Mouse (Mus musculus): ENCODE data around the gene Osbpl10. TPM values are rescaled to one million over a fixed set of nuclear protein-coding genes. Genes with fewer than 3 reads are reported as not detected.
A peak's percentile ranks its signal among the peaks of the same experiment; 100 is the strongest.

Osbpl10 gene
- polyA plus RNA-seq, 1 experiment = 8.3 TPM

- H3K36me3 ChIP-seq (ENCODE audit: control insufficient read depth, insufficient read depth, low read length, poor library complexity, severe bottlenecking) = no peaks in the 10 kb centered on the region
- H3K9me3 ChIP-seq (replicated peaks; ENCODE audit: control insufficient read depth, insufficient read depth, low read length, poor library complexity, severe bottlenecking) = no peaks in the 10 kb centered on the region
- peak overlapping the region; percentile 94 for H3K9ac ChIP-seq (ENCODE audit: low read depth, poor library complexity, severe bottlenecking)
- TF ChIP-seq EP300 (IDR thresholded peaks at IDR 0.05; ENCODE audit: insufficient read depth, low read depth, low read length) (0 out of 2 replicates have a peak, but pooled peaks have one; percentile 73), CTCF (IDR thresholded peaks at IDR 0.05; ENCODE audit: low read depth, low read length) (no peak)
- no peaks in the 10 kb centered on the region for H3K4me1 ChIP-seq (ENCODE audit: control insufficient read depth, insufficient read depth, low read length)
- peaks cover 5% of the 10 kb centered on the region; the same call in 1 of the 2 replicates for H3K27me3 ChIP-seq (ENCODE audit: control insufficient read depth, insufficient read depth, low read length, poor library complexity, severe bottlenecking)
- no peak overlapping the region for H3K27ac ChIP-seq (ENCODE audit: insufficient read depth, low read length)
- H3K4me3 ChIP-seq (ENCODE audit: low read depth, low read length) = peak overlapping the region; percentile 50
These were observed 698 bp upstream of the Osbpl10 start for GRCm38 (mm10) chr9:114977461-114978280.

GRCm38 (mm10) chr9:114979969-114980368 lies 1.6 kb downstream of the Osbpl10 start:
- H3K4me3 ChIP-seq (ENCODE audit: low read depth, low read length) = no peak overlapping the region
- TF ChIP-seq CTCF (IDR thresholded peaks at IDR 0.05; ENCODE audit: low read depth, low read length) = no peak
- TF ChIP-seq POLR2A (IDR thresholded peaks at IDR 0.05; ENCODE audit: insufficient read depth, low read length) = no peak
- no peak for TF ChIP-seq EP300 (IDR thresholded peaks at IDR 0.05; ENCODE audit: insufficient read depth, low read depth, low read length)
- H3K9ac ChIP-seq (ENCODE audit: low read depth, poor library complexity, severe bottlenecking) = no peak overlapping the region
- peaks cover 5% of the 10 kb centered on the region; the same call in 1 of the 2 replicates for H3K27me3 ChIP-seq (ENCODE audit: control insufficient read depth, insufficient read depth, low read length, poor library complexity, severe bottlenecking)
- H3K4me1 ChIP-seq (ENCODE audit: control insufficient read depth, insufficient read depth, low read length) = no peaks in the 10 kb centered on the region
- H3K27ac ChIP-seq (ENCODE audit: insufficient read depth, low read length) = no peak overlapping the region
- no peaks in the 10 kb centered on the region for H3K9me3 ChIP-seq (replicated peaks; ENCODE audit: control insufficient read depth, insufficient read depth, low read length, poor library complexity, severe bottlenecking)
- no peaks in the 10 kb centered on the region for H3K36me3 ChIP-seq (ENCODE audit: control insufficient read depth, insufficient read depth, low read length, poor library complexity, severe bottlenecking)

DNA sequence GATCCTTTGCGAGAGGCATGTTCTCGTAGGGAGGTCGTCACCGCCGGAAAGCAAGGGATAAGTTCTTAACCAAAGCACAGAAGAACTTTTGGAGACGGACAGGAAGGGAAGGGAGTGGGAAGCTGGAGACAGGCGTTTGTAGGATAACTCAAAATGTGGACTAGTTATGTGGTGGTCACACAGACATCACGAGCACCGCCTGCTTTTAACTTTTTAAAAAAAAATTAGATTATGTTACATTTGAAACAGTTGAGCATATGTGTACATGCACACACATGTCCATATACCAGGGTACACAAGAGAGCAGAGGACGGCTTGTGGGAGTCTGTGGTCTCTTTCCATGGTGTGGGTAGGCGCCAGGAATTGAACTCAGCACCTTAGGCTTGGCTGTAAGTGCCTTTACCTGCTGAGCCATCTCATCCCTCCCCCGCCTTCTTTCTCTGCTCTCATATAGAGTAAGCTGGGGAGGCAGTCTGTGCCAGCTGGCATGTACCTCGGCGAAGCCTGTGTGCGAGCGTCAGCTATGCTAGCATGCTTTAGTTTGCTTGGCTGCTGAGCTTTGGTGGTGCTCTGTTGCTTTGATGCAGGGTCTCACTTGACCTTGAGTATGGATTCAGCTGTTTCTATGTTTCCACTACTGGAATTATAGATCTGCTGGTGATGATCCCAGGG lies 4.5 kb downstream of the Osbpl10 start, which contains the start of gene Rps27rt:
Gene Rps27rt, minus strand, starts transcription at position 51 of the 672 bp plus-strand sequence.
- no peak for TF ChIP-seq EP300 (IDR thresholded peaks at IDR 0.05; ENCODE audit: insufficient read depth, low read depth, low read length)
- no peak for TF ChIP-seq CTCF (IDR thresholded peaks at IDR 0.05; ENCODE audit: low read depth, low read length)
- TF ChIP-seq POLR2A (IDR thresholded peaks at IDR 0.05; ENCODE audit: insufficient read depth, low read length) = no peak
- H3K9me3 ChIP-seq (replicated peaks; ENCODE audit: control insufficient read depth, insufficient read depth, low read length, poor library complexity, severe bottlenecking) = no peaks in the 10 kb centered on the region
- H3K4me3 ChIP-seq (ENCODE audit: low read depth, low read length) = no peak within 1 kb of the TSS
- H3K4me1 ChIP-seq (ENCODE audit: control insufficient read depth, insufficient read depth, low read length) = no peaks in the 10 kb centered on the region
- H3K36me3 ChIP-seq (ENCODE audit: control insufficient read depth, insufficient read depth, low read length, poor library complexity, severe bottlenecking) = no peaks in the 10 kb centered on the region
- no peak within 1 kb of the TSS for H3K27ac ChIP-seq (ENCODE audit: insufficient read depth, low read length)
- H3K27me3 ChIP-seq (ENCODE audit: control insufficient read depth, insufficient read depth, low read length, poor library complexity, severe bottlenecking) = peaks cover 5% of the 10 kb centered on the region; the same call in 1 of the 2 replicates
- H3K9ac ChIP-seq (ENCODE audit: low read depth, poor library complexity, severe bottlenecking) = no peak within 1 kb of the TSS

- TF ChIP-seq POLR2A (IDR thresholded peaks at IDR 0.05; ENCODE audit: insufficient read depth, low read length) = no peak
- no peak for TF ChIP-seq CTCF (IDR thresholded peaks at IDR 0.05; ENCODE audit: low read depth, low read length)
- TF ChIP-seq EP300 (IDR thresholded peaks at IDR 0.05; ENCODE audit: insufficient read depth, low read depth, low read length) = no peak
These were observed 7.4 kb downstream of the Osbpl10 start for GRCm38 (mm10) chr9:114985741-114986140.

DNA sequence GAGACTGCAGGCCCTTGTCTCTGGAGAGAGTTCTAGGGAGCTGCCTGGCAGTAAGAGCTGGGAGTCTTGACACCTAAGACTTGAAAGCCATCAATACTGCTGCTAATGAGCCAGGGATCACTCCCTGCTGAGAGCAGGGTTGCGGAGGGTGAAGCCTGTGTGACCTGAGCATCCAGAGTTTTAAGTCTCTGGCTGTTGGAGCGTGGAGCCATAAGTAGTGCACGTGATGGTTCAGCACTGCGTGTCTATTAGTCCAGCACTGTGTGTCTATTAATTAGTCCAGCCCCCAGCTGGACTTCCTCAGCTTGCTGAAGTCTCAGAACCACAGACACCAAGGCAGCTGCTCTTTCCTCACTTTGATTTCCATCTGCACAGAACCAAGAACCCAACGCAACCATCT lies 8.0 kb downstream of the Osbpl10 start:
- Histone ChIP-seq H3K27ac (ENCODE audit: insufficient read depth, low read length) (no peak overlapping the region), H3K36me3 (ENCODE audit: control insufficient read depth, insufficient read depth, low read length, poor library complexity, severe bottlenecking) (no peaks in the 10 kb centered on the region), H3K9me3 (replicated peaks; ENCODE audit: control insufficient read depth, insufficient read depth, low read length, poor library complexity, severe bottlenecking) (no peaks in the 10 kb centered on the region), H3K4me1 (ENCODE audit: control insufficient read depth, insufficient read depth, low read length) (no peaks in the 10 kb centered on the region), H3K4me3 (ENCODE audit: low read depth, low read length) (no peak overlapping the region), H3K9ac (ENCODE audit: low read depth, poor library complexity, severe bottlenecking) (no peak overlapping the region), H3K27me3 (ENCODE audit: control insufficient read depth, insufficient read depth, low read length, poor library complexity, severe bottlenecking) (no peaks in the 10 kb centered on the region)
- TF ChIP-seq CTCF (IDR thresholded peaks at IDR 0.05; ENCODE audit: low read depth, low read length) (no peak), EP300 (IDR thresholded peaks at IDR 0.05; ENCODE audit: insufficient read depth, low read depth, low read length) (no peak), POLR2A (IDR thresholded peaks at IDR 0.05; ENCODE audit: insufficient read depth, low read length) (no peak)

More at GRCm38 (mm10) chr9:114985741-114986140, 7.4 kb downstream of the Osbpl10 start:
- Histone ChIP-seq H3K4me1 (ENCODE audit: control insufficient read depth, insufficient read depth, low read length) (no peaks in the 10 kb centered on the region), H3K4me3 (ENCODE audit: low read depth, low read length) (no peak overlapping the region), H3K27ac (ENCODE audit: insufficient read depth, low read length) (no peak overlapping the region), H3K9ac (ENCODE audit: low read depth, poor library complexity, severe bottlenecking) (no peak overlapping the region), H3K9me3 (replicated peaks; ENCODE audit: control insufficient read depth, insufficient read depth, low read length, poor library complexity, severe bottlenecking) (no peaks in the 10 kb centered on the region), H3K36me3 (ENCODE audit: control insufficient read depth, insufficient read depth, low read length, poor library complexity, severe bottlenecking) (no peaks in the 10 kb centered on the region), H3K27me3 (ENCODE audit: control insufficient read depth, insufficient read depth, low read length, poor library complexity, severe bottlenecking) (no peaks in the 10 kb centered on the region)

GRCm38 (mm10) chr9:114988029-114988428 lies 9.7 kb downstream of the Osbpl10 start:
- no peaks in the 10 kb centered on the region for H3K36me3 ChIP-seq (ENCODE audit: control insufficient read depth, insufficient read depth, low read length, poor library complexity, severe bottlenecking)
- H3K27me3 ChIP-seq (ENCODE audit: control insufficient read depth, insufficient read depth, low read length, poor library complexity, severe bottlenecking) = no peaks in the 10 kb centered on the region
- H3K27ac ChIP-seq (ENCODE audit: insufficient read depth, low read length) = no peak overlapping the region
- H3K9ac ChIP-seq (ENCODE audit: low read depth, poor library complexity, severe bottlenecking) = no peak overlapping the region
- TF ChIP-seq CTCF (IDR thresholded peaks at IDR 0.05; ENCODE audit: low read depth, low read length) = no peak
- no peak for TF ChIP-seq EP300 (IDR thresholded peaks at IDR 0.05; ENCODE audit: insufficient read depth, low read depth, low read length)
- no peak for TF ChIP-seq POLR2A (IDR thresholded peaks at IDR 0.05; ENCODE audit: insufficient read depth, low read length)
- H3K4me1 ChIP-seq (ENCODE audit: control insufficient read depth, insufficient read depth, low read length) = no peaks in the 10 kb centered on the region
- no peaks in the 10 kb centered on the region for H3K9me3 ChIP-seq (replicated peaks; ENCODE audit: control insufficient read depth, insufficient read depth, low read length, poor library complexity, severe bottlenecking)
- no peak overlapping the region for H3K4me3 ChIP-seq (ENCODE audit: low read depth, low read length)

All from ES-Bruce4 (cell line).